Comparison of ENCODE assay signal across 19 mouse cellular contexts in the genomic region with DNA sequence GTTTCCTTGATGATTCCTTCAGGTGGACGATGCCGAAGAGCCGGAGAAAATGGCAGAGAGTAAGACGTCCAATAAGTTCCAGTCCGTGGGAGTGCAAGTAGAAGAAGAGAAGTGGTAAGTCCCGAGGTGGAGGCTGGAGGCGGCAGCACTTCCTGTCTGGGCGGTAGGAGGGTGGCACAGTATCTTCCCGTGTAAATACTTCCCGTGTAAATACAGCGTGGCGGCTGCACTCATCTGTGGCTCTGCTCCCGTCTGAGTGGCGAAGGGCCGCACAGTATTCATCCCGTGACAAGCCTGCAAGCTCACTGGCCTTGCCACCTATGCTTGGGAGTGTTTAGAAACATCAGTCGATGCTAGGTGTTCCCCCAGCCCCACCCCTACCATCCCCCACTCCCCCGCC.
A peak's percentile ranks its signal among the peaks of the same experiment; 100 is the strongest.
DNase-seq lines count a peak whose midpoint lies in the region; ATAC-seq and TF ChIP-seq lines count a peak whose summit lies in the region.
"Had no signal": no experiment of that assay in that cellular context is flagged by ENCODE, and none has a peak within 500 bp of the region (broad histone marks: within the 10 kb centered on the region; RNA-seq: fewer than 3 reads in every experiment).

No protein-coding gene starts in this region.

- DNase-seq in CD4-positive, CD25-positive, alpha-beta regulatory T cell, adult 2 months (ENCODE audit: low read depth, low spot score): peak; percentile 32
- DNase-seq in ZHBTc4 (ENCODE audit: low read depth, low spot score): peak; percentile 73
- DNase-seq in stomach, postnatal 0 days (ENCODE audit: low spot score): peak; percentile 62
- no peak for DNase-seq in cerebellum, postnatal 36 days
- DNase-seq in gastrocnemius, adult 8-10 months (ENCODE audit: low spot score in 2 of 2): no peak
- DNase-seq: adrenal gland, postnatal 14 days; cerebellum, adult 11-12 months; cerebellum, adult 9-10 months; cerebellum, postnatal 25 days; forebrain, postnatal 0 days; gastrocnemius, postnatal 25 days; heart, adult 11 months; heart, postnatal 36 days had no signal

- no peak overlapping the region for H3K4me2 ChIP-seq in stomach, postnatal 0 days (replicated peaks; ENCODE audit: low read depth)
- H3K4me2 ChIP-seq: forebrain, embryonic 13.5 days; heart, embryonic 13.5 days; hindbrain, embryonic 15.5 days had no signal

- TF ChIP-seq EP300 in ES-Bruce4 (IDR thresholded peaks at IDR 0.05; ENCODE audit: insufficient read depth, low read depth, low read length): no peak
- no peak for TF ChIP-seq EP300 in stomach, postnatal 0 days (optimal IDR thresholded peaks at IDR 0.05)

- no peaks in the 10 kb centered on the region for H3K36me3 ChIP-seq in ES-Bruce4 (ENCODE audit: control insufficient read depth, insufficient read depth, low read length, poor library complexity, severe bottlenecking)
- no peaks in the 10 kb centered on the region for H3K36me3 ChIP-seq in stomach, postnatal 0 days (ENCODE audit: control insufficient read depth, insufficient read depth, low read length)
- H3K36me3 ChIP-seq: embryonic facial prominence, embryonic 10.5 days; heart, embryonic 13.5 days had no signal

- H3K9ac ChIP-seq in ES-Bruce4 (ENCODE audit: low read depth, poor library complexity, severe bottlenecking): peak overlapping the region; percentile 32
- H3K9ac ChIP-seq in stomach, postnatal 0 days (ENCODE audit: low read length): no peak overlapping the region
- H3K9ac ChIP-seq: forebrain, embryonic 13.5 days; forebrain, postnatal 0 days; heart, embryonic 13.5 days; hindbrain, embryonic 15.5 days had no signal

- no peak for ATAC-seq in CD4-positive, CD25-positive, alpha-beta regulatory T cell, adult 4 months
- ATAC-seq in stomach, postnatal 0 days (ENCODE audit: low FRiP score, low TSS enrichment): peak; percentile 84
- ATAC-seq: forebrain, embryonic 13.5 days; forebrain, postnatal 0 days had no signal

- TF ChIP-seq POLR2A in ES-Bruce4 (IDR thresholded peaks at IDR 0.05; ENCODE audit: insufficient read depth, low read length): no peak

- H3K9me3 ChIP-seq in ES-Bruce4 (replicated peaks; ENCODE audit: control insufficient read depth, insufficient read depth, low read length, poor library complexity, severe bottlenecking): no peaks in the 10 kb centered on the region
- no peaks in the 10 kb centered on the region for H3K9me3 ChIP-seq in stomach, postnatal 0 days (ENCODE audit: control insufficient read depth, low read length)
- H3K9me3 ChIP-seq: embryonic facial prominence, embryonic 10.5 days; forebrain, embryonic 13.5 days; heart, embryonic 13.5 days; hindbrain, embryonic 15.5 days had no signal

- no peak for TF ChIP-seq CTCF in ES-Bruce4 (IDR thresholded peaks at IDR 0.05; ENCODE audit: low read depth, low read length)
- TF ChIP-seq CTCF in stomach, postnatal 0 days (IDR thresholded peaks at IDR 0.05; ENCODE audit: low read depth): no peak

- H3K27ac ChIP-seq in ES-Bruce4 (ENCODE audit: insufficient read depth, low read length): peak overlapping the region; percentile 21; the same call in 1 of the 2 replicates
- H3K27ac ChIP-seq in stomach, postnatal 0 days (replicated peaks): no peak overlapping the region
- H3K27ac ChIP-seq: embryonic facial prominence, embryonic 10.5 days; forebrain, embryonic 13.5 days; heart, embryonic 13.5 days; hindbrain, embryonic 15.5 days had no signal

- peak overlapping the region; percentile 52 for H3K4me3 ChIP-seq in ES-Bruce4 (ENCODE audit: low read depth, low read length)
- H3K4me3 ChIP-seq in stomach, postnatal 0 days (ENCODE audit: low read depth, low read length): no peak overlapping the region
- H3K4me3 ChIP-seq: embryonic facial prominence, embryonic 10.5 days; forebrain, embryonic 13.5 days; heart, embryonic 13.5 days; hindbrain, embryonic 15.5 days had no signal

- no peaks in the 10 kb centered on the region for H3K27me3 ChIP-seq in ES-Bruce4 (ENCODE audit: control insufficient read depth, insufficient read depth, low read length, poor library complexity, severe bottlenecking)
- H3K27me3 ChIP-seq in stomach, postnatal 0 days (ENCODE audit: control insufficient read depth, insufficient read depth, low read length): no peaks in the 10 kb centered on the region
- H3K27me3 ChIP-seq: forebrain, embryonic 13.5 days; heart, embryonic 13.5 days; hindbrain, embryonic 15.5 days had no signal

- no peaks in the 10 kb centered on the region for H3K4me1 ChIP-seq in ES-Bruce4 (ENCODE audit: control insufficient read depth, insufficient read depth, low read length)
- H3K4me1 ChIP-seq in stomach, postnatal 0 days (replicated peaks; ENCODE audit: control insufficient read depth, insufficient read depth): no peaks in the 10 kb centered on the region
- H3K4me1 ChIP-seq: embryonic facial prominence, embryonic 10.5 days; forebrain, embryonic 13.5 days; heart, embryonic 13.5 days; hindbrain, embryonic 15.5 days had no signal

- 76% methylated on average over 18 of the region's 18 CpGs for WGBS in stomach, postnatal 0 days

Comparison
In these comparisons a context has a peak if more than half of its experiments do, and no peak if none do; other contexts are left out.
1. DNase-seq: peak in CD4-positive, CD25-positive, alpha-beta regulatory T cell, adult 2 months (single experiment), ZHBTc4 (single experiment) and stomach, postnatal 0 days (single experiment); none in cerebellum, postnatal 36 days (0 of 2) and gastrocnemius, adult 8-10 months (0 of 2).